Mouse (Mus musculus) brain, adult 10 weeks (tissue): ENCODE results near the gene Ctu1. TPM values are rescaled to one million over a fixed set of nuclear protein-coding genes. Genes with fewer than 3 reads are reported as not detected.

Experiments used
- polyA plus RNA-seq: library from polyadenylated mRNA; stranded (reverse); fragments of 350-450 nt; fragmentation: Illumina TruSeq; extraction: RNeasy Lipid Tissue Mini Kit (QIAGEN cat#74804); gene quantifications from one replicate; pipeline ENCODE4 v1.2.3, GENCODE M21; 2015; ENCODE audit warnings: low read depth, low replicate concordance

Gene Ctu1
- 6.3 TPM for polyA plus RNA-seq

DNA sequence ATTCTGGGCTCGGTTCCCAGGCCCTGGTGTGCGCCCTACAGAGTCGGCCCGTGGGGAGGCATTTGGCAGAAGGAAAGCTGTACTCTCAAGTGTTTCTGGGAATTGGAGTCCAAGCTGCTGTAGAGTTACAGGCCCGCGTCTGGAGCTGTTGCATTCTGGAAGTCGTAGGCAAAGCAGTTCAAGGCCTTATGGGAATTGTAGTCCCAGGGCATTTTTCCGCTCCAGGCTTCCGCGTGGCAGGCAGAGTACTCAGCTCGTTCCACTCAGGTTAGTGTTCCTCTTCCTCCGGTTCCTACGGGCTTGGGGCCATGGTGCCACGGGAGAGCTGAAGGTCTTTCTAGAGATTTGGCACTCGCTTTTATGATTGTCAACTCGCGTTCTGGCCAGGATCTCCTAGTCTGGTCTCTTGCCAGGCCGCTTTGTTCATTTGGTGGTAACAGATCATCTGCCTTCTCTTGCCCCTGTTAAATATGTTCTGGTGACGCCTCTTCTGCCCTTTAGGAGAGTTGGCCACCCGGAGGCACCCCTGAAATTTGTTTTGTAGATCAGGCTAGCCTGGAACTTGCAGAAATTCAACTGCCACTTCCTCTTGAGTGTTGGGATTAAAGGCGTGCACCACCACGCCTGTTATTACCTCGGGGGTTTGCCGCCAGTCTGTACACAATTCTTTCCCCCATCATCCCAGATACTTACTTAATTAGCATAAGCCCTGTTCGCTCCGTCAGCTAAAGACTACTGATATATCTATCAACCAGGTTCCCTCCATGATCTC is at the start of gene Ctu1:
Ctu1 (plus strand) TSS at position 208 of the 772 bp plus-strand sequence.

GRCm38 (mm10) chr7:43634500-43634899 is 37.3 kb upstream of the Ctu1 start, which contains the start of gene Ceacam18:
Gene Ceacam18 (plus strand): TSS chr7:43634707.

GRCm38 (mm10) chr7:43660002-43660401 is 11.8 kb upstream of the Ctu1 start, which contains the start of gene Siglece:
Gene Siglece (minus strand): TSS chr7:43660161.

DNA sequence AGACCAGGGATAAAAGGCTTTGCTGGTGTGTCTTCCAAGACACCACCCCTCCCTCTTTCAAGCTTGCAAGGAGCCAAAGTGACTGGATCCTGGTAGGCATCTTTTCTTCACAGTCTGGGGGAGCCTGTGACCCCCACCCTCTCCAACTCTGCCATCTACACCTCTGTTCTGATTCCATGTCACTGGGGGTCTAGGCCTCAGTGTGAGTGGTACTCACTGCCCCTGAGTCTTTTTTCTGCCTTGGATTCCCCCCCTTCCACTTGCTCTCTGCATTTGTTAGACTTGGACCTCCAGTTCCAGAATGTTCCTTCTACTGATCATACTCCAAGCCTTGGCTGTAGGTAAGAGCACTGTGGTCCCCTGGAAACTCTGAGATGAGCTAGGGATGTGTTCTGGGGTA is 18.3 kb downstream of the Ctu1 start, which contains the start of gene Klk14:
Klk14 (plus strand) TSS at position 301 of the 400 bp plus-strand sequence.

GRCm38 (mm10) chr7:43712267-43712666 is 40.5 kb downstream of the Ctu1 start, which contains the start of gene Klk13:
Gene Klk13 (plus strand): TSS chr7:43712567.

Other genes with a start within 250 kb of the Ctu1 start
- gene Lim2, start 244.3 kb upstream of the Ctu1 start, polyA plus RNA-seq, result not detected
- not detected for gene Nkg7, start 234.9 kb upstream of the Ctu1 start, polyA plus RNA-seq
- not detected for gene Cldnd2, start 231.2 kb upstream of the Ctu1 start, polyA plus RNA-seq
- 91.5 TPM for gene Etfb, start 227.9 kb upstream of the Ctu1 start, polyA plus RNA-seq
- gene Gm45233, start 227.9 kb upstream of the Ctu1 start, polyA plus RNA-seq, result 0.70 TPM
- gene Vsig10l, start 208.9 kb upstream of the Ctu1 start, polyA plus RNA-seq, result 2.1 TPM
- gene Iglon5, start 181.9 kb upstream of the Ctu1 start, polyA plus RNA-seq, result 29.8 TPM
- gene 4931406B18Rik, start 166.1 kb upstream of the Ctu1 start, polyA plus RNA-seq, result not detected
- 5.4 TPM for gene Cd33, start 127.6 kb upstream of the Ctu1 start, polyA plus RNA-seq
- 6.1 TPM for gene Zfp658, start 109.8 kb upstream of the Ctu1 start, polyA plus RNA-seq
- 13.2 TPM for gene Zfp719, start 92.4 kb upstream of the Ctu1 start, polyA plus RNA-seq
- gene Zfp819, start 64.8 kb upstream of the Ctu1 start, polyA plus RNA-seq, result not detected
- not detected for gene Ceacam18, start 37.3 kb upstream of the Ctu1 start, polyA plus RNA-seq
- gene Siglece, start 11.9 kb upstream of the Ctu1 start, polyA plus RNA-seq, result 1.4 TPM
- gene Klk14, start 18.4 kb downstream of the Ctu1 start, polyA plus RNA-seq, result not detected
- not detected for gene Klk13, start 40.6 kb downstream of the Ctu1 start, polyA plus RNA-seq
- gene Klk12, start 96.9 kb downstream of the Ctu1 start, polyA plus RNA-seq, result not detected
- gene Klk11, start 102.6 kb downstream of the Ctu1 start, polyA plus RNA-seq, result not detected
- not detected for gene Klk10, start 109.0 kb downstream of the Ctu1 start, polyA plus RNA-seq
- not detected for gene Klk9, start 119.9 kb downstream of the Ctu1 start, polyA plus RNA-seq
- gene Klk8, start 125.6 kb downstream of the Ctu1 start, polyA plus RNA-seq, result 7.5 TPM
- not detected for gene Klk7, start 139.3 kb downstream of the Ctu1 start, polyA plus RNA-seq
- 13.7 TPM for gene Klk6, start 152.5 kb downstream of the Ctu1 start, polyA plus RNA-seq
- not detected for gene Klk5, start 170.0 kb downstream of the Ctu1 start, polyA plus RNA-seq
- not detected for gene Klk4, start 209.1 kb downstream of the Ctu1 start, polyA plus RNA-seq